In the genomic region with DNA sequence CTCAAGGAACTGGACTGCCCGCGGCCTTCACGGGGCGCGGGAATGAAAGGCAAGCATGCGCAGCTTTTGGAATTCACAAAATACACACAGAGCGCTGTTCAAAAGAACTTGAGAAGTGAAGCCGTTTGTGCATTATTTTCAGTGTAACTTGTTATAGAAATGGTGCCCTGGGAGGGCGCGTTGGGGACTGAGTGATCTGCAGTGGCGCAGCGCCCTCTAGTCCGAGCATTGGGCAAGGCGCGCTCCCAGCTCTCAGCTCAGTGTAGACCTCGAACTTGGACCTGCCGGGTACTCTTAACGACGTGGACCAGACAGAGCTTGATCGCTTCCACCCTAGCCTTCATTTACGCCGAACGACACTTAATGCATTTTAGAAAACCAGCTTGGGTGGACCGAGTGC, we compare ENCODE assay signal across 8 mouse cellular contexts. TPM values are rescaled to one million over a fixed set of nuclear protein-coding genes. Genes with fewer than 3 reads are reported as not detected.
A peak's percentile ranks its signal among the peaks of the same experiment; 100 is the strongest.
DNase-seq lines count a peak whose midpoint lies in the region; ATAC-seq and TF ChIP-seq lines count a peak whose summit lies in the region.

No protein-coding gene starts in this region.

- DNase-seq in Muller cell, postnatal 12 days (ENCODE audit: inconsistent ontology term): peak; percentile 93
- peak; percentile 93 to 94 for DNase-seq in cerebellum, adult 18-20 months
- DNase-seq in forebrain, postnatal 0 days: peak; percentile 92
- peak; percentile 59 for DNase-seq in heart, postnatal 25 days (ENCODE audit: low spot score)
- peak; percentile 86 for DNase-seq in layer of hippocampus, adult 11-12 months (ENCODE audit: low spot score)
- peak; percentile 81 for DNase-seq in yolk sac, embryonic 10.5 days (ENCODE audit: low spot score)

- peak; percentile 93 for TF ChIP-seq CTCF in forebrain, postnatal 0 days (IDR thresholded peaks at IDR 0.05; ENCODE audit: low read depth)
- TF ChIP-seq CTCF in olfactory bulb, adult 2 months (IDR thresholded peaks at IDR 0.05; ENCODE audit: insufficient read depth, low read depth, low read length): peak; percentile 82

- H3K36me3 ChIP-seq in forebrain, postnatal 0 days (ENCODE audit: insufficient read depth): no peaks in the 10 kb centered on the region
- H3K36me3 ChIP-seq in liver, embryonic 15.5 days (replicated peaks): no peaks in the 10 kb centered on the region

- H3K27me3 ChIP-seq in forebrain, postnatal 0 days (ENCODE audit: insufficient read depth, low read length): no peaks in the 10 kb centered on the region; the same call in 1 of the 2 replicates
- H3K27me3 ChIP-seq in liver, embryonic 15.5 days: peaks cover 63% of the 10 kb centered on the region

- intact Hi-C loops in heart, postnatal 25 days (cut with DNase I): loop anchor here (5.0 kb wide), 1 partner anchor 238 kb away; no protein-coding TSS in a partner anchor

- peak overlapping the region; percentile 68 for H3K9ac ChIP-seq in forebrain, postnatal 0 days
- no peak overlapping the region for H3K9ac ChIP-seq in liver, embryonic 15.5 days

- peak overlapping the region; percentile 73 for H3K4me3 ChIP-seq in forebrain, postnatal 0 days (ENCODE audit: low read depth, low read length)
- peak overlapping the region; percentile 44 for H3K4me3 ChIP-seq in liver, embryonic 15.5 days (replicated peaks)
- peak overlapping the region; percentile 59 for H3K4me3 ChIP-seq in olfactory bulb, adult 2 months (ENCODE audit: insufficient read depth, low read depth, low read length)

- no peak; the same call in 1 of the 2 replicates for TF ChIP-seq POLR2A in olfactory bulb, adult 2 months (IDR thresholded peaks at IDR 0.05; ENCODE audit: insufficient read depth, low read depth, low read length)

- peak; percentile 73 for ATAC-seq in forebrain, postnatal 0 days
- no peak for ATAC-seq in liver, embryonic 15.5 days (ENCODE audit: insufficient read depth)

- no peaks in the 10 kb centered on the region for H3K4me1 ChIP-seq in forebrain, postnatal 0 days (ENCODE audit: insufficient read depth)
- H3K4me1 ChIP-seq in liver, embryonic 15.5 days (replicated peaks): no peaks in the 10 kb centered on the region
- H3K4me1 ChIP-seq in olfactory bulb, adult 2 months (ENCODE audit: control insufficient read depth, insufficient read depth, low read length): no peaks in the 10 kb centered on the region

- H3K27ac ChIP-seq in forebrain, postnatal 0 days (ENCODE audit: low read depth, low read length): peak overlapping the region; percentile 74
- no peak overlapping the region for H3K27ac ChIP-seq in liver, embryonic 15.5 days (replicated peaks)
- H3K27ac ChIP-seq in olfactory bulb, adult 2 months (ENCODE audit: insufficient read depth, low read depth, low read length): peak overlapping the region; percentile 71

- WGBS in forebrain, postnatal 0 days: under 1% methylated on average over 24 of the region's 24 CpGs
- under 1% methylated on average over 24 of the region's 24 CpGs for WGBS in liver, embryonic 15.5 days (ENCODE audit: insufficient replicate concordance)
- under 1% methylated on average over 24 of the region's 24 CpGs for WGBS in olfactory bulb, adult 2 months

- H3K4me2 ChIP-seq in forebrain, postnatal 0 days (ENCODE audit: low read depth): peak overlapping the region; percentile 95
- H3K4me2 ChIP-seq in liver, embryonic 15.5 days: peak overlapping the region; percentile 58

- no peaks in the 10 kb centered on the region for H3K9me3 ChIP-seq in forebrain, postnatal 0 days (ENCODE audit: low read length)
- H3K9me3 ChIP-seq in liver, embryonic 15.5 days (replicated peaks): no peaks in the 10 kb centered on the region

RNA-seq across cellular contexts. Expression of a gene that starts 0.5 kb away (rescaled TPM):
- 47.0 and 66.7 TPM in 2 replicates for total RNA-seq in forebrain, postnatal 0 days (2014; rRNA removed)
- 6.4 and 8.0 TPM in 2 replicates for polyA plus RNA-seq in forebrain, postnatal 0 days (2015; fragmentation: Nextera tagmentation; extraction: Ambion mirVana)
- total RNA-seq in heart, postnatal 25 days (2021): 10 to 100 TPM; 18.8 to 19.0 TPM
- polyA plus RNA-seq in liver, embryonic 15.5 days (2015; fragmentation: Nextera tagmentation; extraction: Ambion mirVana): 0.91 and 1.2 TPM in 2 replicates
- 137 TPM in 1 of 2 replicates, not detected in the other for polyA plus RNA-seq in olfactory bulb, adult 2 months (2012; ENCODE audit: insufficient read depth, insufficient read length, low replicate concordance, missing spikeins)
